Mouse (Mus musculus) olfactory bulb, adult 2 months (tissue): ENCODE results near the gene Prune2. TPM values are rescaled to one million over a fixed set of nuclear protein-coding genes. Genes with fewer than 3 reads are reported as not detected.

Experiments used
- H3K27ac ChIP-seq: fragments of 200-500 bp; 2 replicates; pipeline ENCODE4 v1.5.1; 2012; ENCODE audit warnings: low read depth, low read length; ENCODE audit not compliant: insufficient read depth
- H3K4me1 ChIP-seq: fragments of 200-500 bp; 2 replicates; pipeline ENCODE4 v1.6.1; 2012; ENCODE audit warnings: low read length; ENCODE audit not compliant: control insufficient read depth, insufficient read depth
- H3K4me3 ChIP-seq: fragments of 200-500 bp; 2 replicates; pipeline ENCODE4 v1.5.1; 2012; ENCODE audit warnings: mild to moderate bottlenecking, low read depth, low read length, moderate library complexity; ENCODE audit not compliant: insufficient read depth
- CTCF ChIP-seq: fragments of 200-500 bp; IDR thresholded peaks from 2 replicates; pipeline ENCODE4 v1.5.1; 2012; ENCODE audit warnings: low read depth, mild to moderate bottlenecking, low read length, moderate library complexity; ENCODE audit not compliant: insufficient read depth
- POLR2A ChIP-seq: fragments of 200-500 bp; IDR thresholded peaks from 2 replicates; pipeline ENCODE4 v1.6.1; 2012; ENCODE audit warnings: mild to moderate bottlenecking, low read depth, low read length, moderate library complexity; ENCODE audit not compliant: insufficient read depth
- WGBS: fragments of 180-500 bp; shearing (Covaris S2); methylation state at CpG from one replicate; pipeline ENCODE4 v1.1.7; 2018; 5-methylcytosine and 5-hydroxymethylcytosine counted together
- polyA plus RNA-seq: library from polyadenylated mRNA; stranded (reverse); fragments of >200 nt; gene quantifications from 2 replicates; pipeline ENCODE4 v1.2.4, GENCODE M21; 2012; ENCODE audit warnings: low replicate concordance; ENCODE audit not compliant: missing spikeins, insufficient read depth, insufficient read length

The Prune2 gene
- polyA plus RNA-seq, 1 experiment, result 202 TPM

DNA sequence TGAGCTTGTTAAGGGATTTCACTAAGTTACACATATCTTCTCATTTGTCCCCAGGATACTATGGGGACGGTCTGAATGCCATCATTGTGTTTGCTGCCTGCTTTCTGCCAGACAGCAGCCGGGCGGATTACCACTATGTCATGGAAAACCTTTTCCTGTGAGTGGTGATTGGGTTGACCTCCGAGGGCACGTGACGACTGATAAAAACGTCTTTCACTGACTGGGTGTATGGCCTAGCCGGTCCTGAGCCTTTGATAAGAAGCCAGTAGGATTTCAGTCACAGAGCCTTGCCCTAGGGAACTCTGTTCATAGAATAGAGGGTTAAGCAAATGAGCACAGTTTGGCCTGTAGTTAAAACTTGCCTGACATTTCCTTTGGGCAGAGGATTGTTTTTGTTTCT, 243.1 kb downstream of the Prune2 start:
- Histone ChIP-seq H3K4me3 (no peak overlapping the region), H3K27ac (peak overlapping the region; percentile 82), H3K4me1 (peaks cover 9% of the 10 kb centered on the region)
- no peak for TF ChIP-seq CTCF
- TF ChIP-seq POLR2A, result no peak
- 32% methylated on average over 8 of the region's 8 CpGs for WGBS

DNA sequence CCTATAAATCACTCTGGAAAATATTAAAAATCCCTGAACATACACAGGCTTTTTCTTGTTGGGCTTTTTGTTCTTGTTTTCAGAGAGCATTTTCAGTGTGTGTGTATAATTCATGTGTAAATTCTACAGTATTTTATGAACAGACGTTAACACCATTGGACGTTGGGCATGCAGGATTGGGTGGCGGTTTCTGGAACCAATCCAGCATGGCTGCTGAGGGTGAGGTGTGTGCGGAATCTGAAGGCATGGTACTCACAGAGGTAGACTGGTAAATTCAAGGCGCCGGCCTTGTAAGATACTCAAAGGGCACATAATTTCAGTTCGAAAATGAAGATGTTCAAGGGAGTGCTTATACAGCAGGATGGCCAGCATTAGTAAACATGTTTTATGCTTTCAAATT, 251.2 kb downstream of the Prune2 start:
- no peaks in the 10 kb centered on the region for H3K4me1 ChIP-seq
- TF ChIP-seq POLR2A (no peak), CTCF (no peak)
- H3K4me3 ChIP-seq, result no peak overlapping the region
- no peak overlapping the region for H3K27ac ChIP-seq
- WGBS, result 76% methylated on average over 7 of the region's 7 CpGs

GRCm38 (mm10) chr19:17210541-17210940, 254.6 kb downstream of the Prune2 start:
- Histone ChIP-seq H3K4me3 (no peak overlapping the region), H3K27ac (no peak overlapping the region), H3K4me1 (peaks cover 2% of the 10 kb centered on the region; the same call in 1 of the 2 replicates)
- TF ChIP-seq CTCF, result no peak
- TF ChIP-seq POLR2A, result no peak
- WGBS, result 47% methylated on average over 3 of the region's 3 CpGs

DNA sequence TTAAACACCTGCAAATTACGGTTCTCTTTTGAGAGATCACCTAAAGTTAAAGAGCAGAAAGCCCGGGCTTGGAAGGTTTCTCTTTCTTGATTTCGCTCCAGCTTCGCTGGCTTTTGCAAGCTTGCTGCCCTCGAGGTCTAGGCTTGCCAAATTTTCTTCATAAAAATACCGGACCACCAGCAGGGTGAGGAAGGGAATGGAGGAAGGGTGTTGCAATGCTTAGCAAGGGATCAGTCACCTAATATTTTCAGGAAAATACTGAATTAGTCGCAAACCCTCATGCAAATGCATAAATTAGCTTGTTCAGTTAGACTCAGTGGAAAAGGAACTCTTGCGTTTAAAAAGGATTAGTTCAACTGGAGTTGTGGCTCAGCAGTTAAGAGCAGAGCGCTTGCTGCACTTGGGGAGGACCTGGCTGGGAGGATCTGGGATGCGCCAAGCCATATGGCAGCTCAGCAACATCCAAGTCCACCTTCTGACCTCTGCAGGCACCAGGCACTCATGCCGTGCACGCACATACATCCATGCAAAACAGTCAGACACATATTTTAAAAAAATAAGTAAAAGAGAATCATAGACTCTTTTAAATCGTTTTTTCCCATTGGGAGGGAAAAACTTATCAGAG, 259.1 kb downstream of the Prune2 start:
- 67% methylated on average over 13 of the region's 13 CpGs for WGBS
- TF ChIP-seq CTCF, result no peak
- no peak for TF ChIP-seq POLR2A
- no peak overlapping the region for H3K27ac ChIP-seq

GRCm38 (mm10) chr19:17218195-17218594, 262.3 kb downstream of the Prune2 start:
- Histone ChIP-seq H3K27ac (no peak overlapping the region), H3K4me1 (peaks cover 2% of the 10 kb centered on the region; the same call in 1 of the 2 replicates), H3K4me3 (no peak overlapping the region)
- TF ChIP-seq CTCF (no peak), POLR2A (no peak)
- 96% methylated on average over 3 of the region's 3 CpGs for WGBS

More for the DNA sequence above, 259.1 kb downstream of the Prune2 start:
- Histone ChIP-seq H3K4me3 (no peak overlapping the region), H3K4me1 (peaks cover 2% of the 10 kb centered on the region; the same call in 1 of the 2 replicates)

- Histone ChIP-seq H3K4me3 (no peak overlapping the region), H3K4me1 (no peaks in the 10 kb centered on the region), H3K27ac (no peak overlapping the region)
- no peak for TF ChIP-seq POLR2A
- no peak for TF ChIP-seq CTCF
- 69% methylated on average over 4 of the region's 4 CpGs for WGBS
Observed at GRCm38 (mm10) chr19:17223801-17224200, 267.9 kb downstream of the Prune2 start.

GRCm38 (mm10) chr19:17225570-17226083, 269.7 kb downstream of the Prune2 start:
- no peak overlapping the region for H3K27ac ChIP-seq
- no peak overlapping the region for H3K4me3 ChIP-seq
- 60% methylated on average over 5 of the region's 5 CpGs for WGBS
- H3K4me1 ChIP-seq, result no peaks in the 10 kb centered on the region
- TF ChIP-seq POLR2A (no peak), CTCF (no peak)

GRCm38 (mm10) chr19:17226096-17226495, 270.2 kb downstream of the Prune2 start:
- no peak overlapping the region for H3K27ac ChIP-seq
- H3K4me1 ChIP-seq, result no peaks in the 10 kb centered on the region
- no peak overlapping the region for H3K4me3 ChIP-seq
- TF ChIP-seq POLR2A (no peak), CTCF (no peak)
- 71% methylated on average over 8 of the region's 8 CpGs for WGBS

DNA sequence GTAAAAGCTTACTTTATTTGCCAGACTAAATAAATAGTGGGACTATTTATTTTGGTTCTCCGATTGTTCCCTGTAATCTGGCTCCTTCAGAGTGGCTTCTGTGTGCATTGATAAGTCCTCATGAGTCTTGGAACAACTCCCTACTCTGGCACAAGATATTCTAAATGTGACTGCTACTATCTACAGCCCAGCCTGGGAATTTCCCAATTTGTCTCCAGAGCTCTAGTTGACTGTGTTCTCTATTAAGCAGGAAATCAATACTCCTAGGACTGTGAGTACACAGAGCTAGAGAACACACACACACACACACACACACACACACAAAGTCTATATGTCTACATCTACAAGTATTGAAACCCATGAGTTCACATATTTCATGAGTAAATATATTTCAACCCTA, 274.1 kb downstream of the Prune2 start:
- H3K4me3 ChIP-seq, result no peak overlapping the region
- 60% methylated on average over 1 of the region's 1 CpGs for WGBS
- TF ChIP-seq CTCF, result no peak
- TF ChIP-seq POLR2A, result no peak
- H3K4me1 ChIP-seq, result no peaks in the 10 kb centered on the region
- H3K27ac ChIP-seq, result no peak overlapping the region
